Mouse (Mus musculus) E14TG2a.4 (cell line): ENCODE data around the gene Efemp1.

Experiments
- H3K27me3 ChIP-seq: 2 replicates; pipeline ENCODE4 v1.6.1; 2014; ENCODE audit warnings: low read length, control low read depth; ENCODE audit not compliant: insufficient read depth
- H3K36me3 ChIP-seq: 2 replicates; pipeline ENCODE4 v1.6.1; 2014; ENCODE audit warnings: low read length, control low read depth; ENCODE audit not compliant: insufficient read depth
- H3K4me1 ChIP-seq: replicated peaks from 2 replicates; pipeline ENCODE4 v1.6.1; 2014; ENCODE audit warnings: low read depth, low read length, control low read depth
- H3K4me3 ChIP-seq: replicated peaks from 2 replicates; pipeline ENCODE4 v1.5.1; 2014; ENCODE audit warnings: mild to moderate bottlenecking, low read length
- H3K9me3 ChIP-seq: 2 replicates; pipeline ENCODE4 v1.6.1; 2014; ENCODE audit warnings: low read length, control low read depth
- CTCF ChIP-seq: conservative IDR thresholded peaks from 2 replicates; pipeline ENCODE4 v1.5.1; 2014; ENCODE audit warnings: low read length
- NANOG ChIP-seq: IDR thresholded peaks from 2 replicates; pipeline ENCODE4 v1.6.1; 2014; ENCODE audit warnings: borderline replicate concordance, low read length, mixed read lengths
- POU5F1 ChIP-seq: IDR thresholded peaks from 2 replicates; pipeline ENCODE4 v1.6.1; 2014; ENCODE audit warnings: low read length, borderline replicate concordance

The Efemp1 gene

DNA sequence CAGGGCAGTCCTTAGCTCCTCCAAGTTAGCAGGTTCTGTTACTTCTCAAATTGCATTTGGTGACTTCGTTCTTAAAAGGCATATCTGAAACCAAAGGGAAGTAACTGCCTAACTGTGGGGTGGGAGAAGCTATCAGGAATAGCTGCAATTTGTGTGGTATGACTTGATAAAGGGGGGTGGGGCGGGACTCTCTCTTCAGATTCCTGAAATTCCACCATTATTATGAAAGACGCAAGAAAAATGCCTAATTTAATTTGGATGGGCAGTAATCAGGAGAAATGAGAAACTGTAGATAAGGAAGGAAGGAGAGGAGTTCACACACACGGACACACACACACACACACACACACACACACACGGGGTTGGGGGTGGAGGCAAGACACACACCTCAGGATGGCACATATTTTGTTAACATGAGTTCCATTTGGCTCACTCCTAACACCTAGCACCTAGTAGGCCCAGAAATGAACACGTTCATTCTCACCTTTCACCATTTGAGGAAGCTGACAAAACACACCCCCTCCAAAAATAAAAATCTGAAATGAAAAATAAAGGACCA lies 564 bp upstream of the Efemp1 start:
- H3K36me3 ChIP-seq = no peaks in the 10 kb centered on the region
- no peaks in the 10 kb centered on the region for H3K9me3 ChIP-seq
- H3K4me3 ChIP-seq = peak overlapping the region; percentile 80; the same call in 1 of the 2 replicates
- TF ChIP-seq CTCF = no peak
- no peak for TF ChIP-seq POU5F1
- TF ChIP-seq NANOG = no peak
- peaks cover 36% of the 10 kb centered on the region for H3K27me3 ChIP-seq
- H3K4me1 ChIP-seq = peaks cover 27% of the 10 kb centered on the region

DNA sequence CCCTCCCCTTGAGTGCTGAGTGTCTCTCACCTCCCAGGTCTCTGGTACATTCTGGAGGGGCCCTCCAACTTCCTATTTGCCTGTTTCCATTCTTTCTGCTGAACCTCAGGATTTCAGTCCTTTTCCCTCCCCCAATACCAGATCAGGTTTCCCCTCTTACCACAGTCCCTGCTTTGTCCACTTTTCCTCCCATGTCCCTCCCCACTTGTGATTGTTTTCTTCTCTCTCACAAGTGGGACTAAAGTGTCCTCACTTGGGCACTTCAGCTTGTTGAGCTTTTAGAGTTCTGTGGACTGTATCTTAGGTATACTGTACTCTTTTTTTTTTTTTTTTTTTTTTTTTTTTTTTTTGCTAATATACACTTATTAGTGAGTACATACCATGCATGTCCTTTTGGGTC lies 6.1 kb downstream of the Efemp1 start:
- H3K27me3 ChIP-seq = peaks cover 10% of the 10 kb centered on the region
- peaks cover 3% of the 10 kb centered on the region; the same call in 1 of the 2 replicates for H3K4me1 ChIP-seq
- TF ChIP-seq CTCF = no peak
- TF ChIP-seq NANOG = no peak
- no peak for TF ChIP-seq POU5F1
- no peaks in the 10 kb centered on the region for H3K36me3 ChIP-seq
- no peaks in the 10 kb centered on the region for H3K9me3 ChIP-seq
- no peak overlapping the region for H3K4me3 ChIP-seq

DNA sequence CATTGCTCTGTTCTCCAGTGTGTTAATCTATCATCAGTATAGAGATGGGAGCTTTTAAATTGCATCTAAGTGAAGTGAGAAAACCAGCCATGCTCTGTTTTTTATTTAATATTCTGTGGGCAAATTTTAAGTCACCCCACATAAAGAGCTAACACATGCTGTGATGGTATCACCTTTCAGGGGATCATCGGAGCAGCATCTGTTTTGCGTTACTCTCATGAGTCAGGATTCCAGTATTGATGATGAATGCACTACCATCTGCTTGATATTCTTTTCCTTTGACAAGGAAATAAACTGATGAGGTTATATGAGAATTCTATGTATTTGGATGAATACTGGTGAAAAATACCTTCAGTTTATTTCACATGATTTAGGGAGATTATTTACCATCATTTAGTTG lies 16.1 kb downstream of the Efemp1 start:
- Histone ChIP-seq H3K4me1 (no peaks in the 10 kb centered on the region), H3K9me3 (no peaks in the 10 kb centered on the region), H3K4me3 (no peak overlapping the region), H3K36me3 (no peaks in the 10 kb centered on the region), H3K27me3 (no peaks in the 10 kb centered on the region)
- TF ChIP-seq POU5F1 = no peak
- TF ChIP-seq CTCF = no peak
- no peak for TF ChIP-seq NANOG

DNA sequence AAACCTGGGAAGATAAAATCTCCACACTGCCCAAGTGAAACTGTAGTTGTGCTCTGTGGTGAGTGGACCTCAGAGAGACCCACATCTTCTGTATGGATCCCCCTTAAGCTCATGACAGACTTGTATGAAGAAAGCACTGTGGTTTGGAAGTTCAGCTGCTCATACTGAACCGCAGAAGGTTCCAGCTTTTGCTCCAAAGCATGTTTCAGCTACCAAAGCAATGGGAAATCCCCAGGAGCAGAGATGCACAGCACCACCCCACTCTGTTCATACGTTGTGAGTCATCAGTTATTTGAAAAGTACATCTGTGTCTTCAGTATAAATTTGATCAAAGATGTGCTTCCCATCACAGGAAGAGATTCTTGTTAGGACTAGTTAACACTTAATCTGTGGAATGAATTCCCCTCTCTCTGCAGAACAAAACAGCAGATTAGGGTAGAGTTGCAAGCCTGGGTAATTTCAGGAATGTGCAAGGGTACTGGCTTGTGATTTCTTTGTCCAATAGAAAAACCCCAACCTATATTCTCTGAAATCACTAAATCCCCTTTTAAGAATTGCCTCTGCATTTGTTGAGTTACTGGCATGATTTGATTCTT lies 28.5 kb downstream of the Efemp1 start:
- H3K36me3 ChIP-seq = no peaks in the 10 kb centered on the region
- H3K4me1 ChIP-seq = no peaks in the 10 kb centered on the region
- no peaks in the 10 kb centered on the region for H3K27me3 ChIP-seq
- no peak overlapping the region for H3K4me3 ChIP-seq
- H3K9me3 ChIP-seq = peaks cover 13% of the 10 kb centered on the region
- TF ChIP-seq NANOG (no peak), POU5F1 (no peak), CTCF (no peak)

DNA sequence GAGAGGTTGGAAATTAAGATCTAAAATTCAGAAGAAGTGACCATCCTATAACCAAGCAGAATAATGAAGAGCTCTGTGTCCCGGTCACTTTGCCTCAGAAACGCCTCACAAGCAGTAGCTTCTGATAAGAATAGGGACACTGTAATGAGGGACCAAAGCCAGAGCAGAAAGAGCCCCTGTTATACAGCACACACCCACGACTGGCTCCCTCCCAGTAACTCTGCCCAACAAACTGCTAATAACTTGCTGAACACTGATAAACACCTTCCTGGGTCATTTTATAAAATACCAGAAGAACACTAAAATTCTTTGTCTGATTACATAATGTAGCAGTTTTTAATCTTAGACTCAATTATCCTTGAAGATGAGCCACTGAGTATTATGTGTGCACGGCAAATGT lies 30.1 kb downstream of the Efemp1 start:
- Histone ChIP-seq H3K36me3 (no peaks in the 10 kb centered on the region), H3K4me1 (no peaks in the 10 kb centered on the region), H3K4me3 (no peak overlapping the region), H3K9me3 (no peaks in the 10 kb centered on the region), H3K27me3 (no peaks in the 10 kb centered on the region)
- TF ChIP-seq POU5F1 (no peak), NANOG (no peak), CTCF (no peak)

DNA sequence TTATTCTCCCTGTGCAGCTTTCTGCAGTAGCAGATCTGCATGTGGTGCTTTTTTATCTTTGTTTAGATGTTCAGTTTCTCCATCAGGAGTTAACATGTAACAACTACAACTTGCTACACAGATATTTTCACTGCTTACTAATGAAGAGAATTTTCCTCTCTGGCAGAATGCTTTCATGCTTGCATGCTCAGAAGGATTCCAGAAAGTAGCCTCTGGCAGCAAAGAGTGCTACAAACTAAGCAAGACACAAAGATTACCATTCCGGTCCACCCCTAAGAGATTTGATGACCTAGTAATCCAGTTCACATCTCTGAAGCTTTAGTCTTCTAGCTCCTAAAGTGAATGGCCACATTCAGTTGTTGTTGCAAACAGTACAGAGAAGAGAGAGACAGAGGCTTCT lies 36.5 kb downstream of the Efemp1 start:
- Histone ChIP-seq H3K4me1 (no peaks in the 10 kb centered on the region), H3K9me3 (no peaks in the 10 kb centered on the region; the same call in 1 of the 2 replicates), H3K4me3 (no peak overlapping the region), H3K36me3 (no peaks in the 10 kb centered on the region), H3K27me3 (no peaks in the 10 kb centered on the region)
- TF ChIP-seq CTCF (no peak), POU5F1 (no peak), NANOG (no peak)

DNA sequence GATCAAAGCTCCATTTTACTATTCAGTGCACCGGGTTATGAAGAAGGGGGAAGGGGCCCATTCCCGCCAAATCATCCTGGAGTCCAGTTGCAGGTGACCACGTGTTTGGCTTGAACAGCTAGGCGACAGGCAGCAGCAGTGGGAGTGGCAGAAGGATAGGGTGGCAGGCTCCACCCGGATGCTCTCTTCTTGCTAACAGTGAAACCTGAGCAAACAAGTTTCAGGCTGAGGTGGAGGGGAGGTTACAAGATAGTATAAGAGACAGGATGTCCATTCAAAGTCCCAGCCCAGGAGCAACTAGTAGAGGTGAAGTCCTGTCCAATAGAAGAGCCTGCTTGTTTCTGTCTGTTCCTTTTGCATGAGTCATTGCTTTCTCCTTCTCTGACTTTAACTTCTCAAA lies 38.5 kb downstream of the Efemp1 start:
- Histone ChIP-seq H3K4me1 (no peaks in the 10 kb centered on the region), H3K9me3 (no peaks in the 10 kb centered on the region; the same call in 1 of the 2 replicates), H3K27me3 (no peaks in the 10 kb centered on the region), H3K36me3 (no peaks in the 10 kb centered on the region), H3K4me3 (no peak overlapping the region)
- no peak for TF ChIP-seq POU5F1
- TF ChIP-seq CTCF = no peak
- TF ChIP-seq NANOG = no peak

DNA sequence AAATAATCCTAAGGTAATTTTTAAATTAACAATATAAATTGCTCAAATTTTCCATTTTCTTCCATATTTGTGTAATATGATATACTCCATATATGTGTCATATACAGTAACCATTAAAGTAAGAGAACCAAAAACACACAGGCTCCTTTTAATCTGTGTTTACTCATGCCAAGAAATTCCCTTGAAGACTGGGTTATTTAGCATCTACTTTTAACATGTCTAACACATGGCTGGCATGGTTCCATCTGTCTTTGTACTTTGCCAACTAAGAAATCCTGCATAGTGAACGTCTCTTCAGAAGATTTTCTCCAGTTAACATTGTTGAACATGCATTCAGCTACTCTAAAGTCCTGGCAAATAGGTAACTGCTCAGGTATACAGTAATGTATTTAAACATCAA lies 46.4 kb downstream of the Efemp1 start:
- no peaks in the 10 kb centered on the region for H3K36me3 ChIP-seq

DNA sequence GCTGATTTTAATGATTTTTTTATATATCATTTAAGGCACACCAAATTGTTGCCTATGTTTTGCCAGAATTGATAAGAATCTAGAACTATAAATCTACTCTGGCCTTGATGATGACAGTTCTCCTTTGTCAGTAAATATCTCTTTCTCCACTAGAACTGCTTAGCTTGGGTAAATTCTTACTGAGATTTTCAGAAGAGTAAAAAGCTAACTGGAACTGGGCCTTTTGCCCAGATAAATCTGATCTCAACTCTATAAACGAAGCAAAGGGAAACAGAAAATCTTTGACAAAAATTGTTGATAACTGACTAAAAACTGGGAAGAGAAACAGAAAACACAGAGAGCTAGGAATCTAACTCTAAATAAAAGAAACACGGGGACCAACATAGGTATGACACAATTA lies 51.6 kb downstream of the Efemp1 start:
- Histone ChIP-seq H3K27me3 (no peaks in the 10 kb centered on the region), H3K36me3 (no peaks in the 10 kb centered on the region), H3K9me3 (no peaks in the 10 kb centered on the region), H3K4me3 (no peak overlapping the region), H3K4me1 (no peaks in the 10 kb centered on the region)
- TF ChIP-seq NANOG = no peak

More for the DNA sequence above, 46.4 kb downstream of the Efemp1 start:
- no peak for TF ChIP-seq NANOG
- no peak for TF ChIP-seq CTCF
- TF ChIP-seq POU5F1 = no peak
- Histone ChIP-seq H3K4me3 (no peak overlapping the region), H3K9me3 (no peaks in the 10 kb centered on the region), H3K4me1 (no peaks in the 10 kb centered on the region), H3K27me3 (no peaks in the 10 kb centered on the region)
